Mouse (Mus musculus) liver, embryonic 14.5 days (tissue): ENCODE measurements around the gene Rprd2.

Experiments
- CTCF ChIP-seq: IDR thresholded peaks from 2 replicates; pipeline ENCODE4 v1.5.1; 2016; ENCODE audit warnings: antibody characterized with exemption, low read depth, control low read depth
- EP300 ChIP-seq: IDR thresholded peaks from 2 replicates; pipeline ENCODE4 v1.6.1; 2016; ENCODE audit warnings: antibody characterized with exemption, low read depth

DNA sequence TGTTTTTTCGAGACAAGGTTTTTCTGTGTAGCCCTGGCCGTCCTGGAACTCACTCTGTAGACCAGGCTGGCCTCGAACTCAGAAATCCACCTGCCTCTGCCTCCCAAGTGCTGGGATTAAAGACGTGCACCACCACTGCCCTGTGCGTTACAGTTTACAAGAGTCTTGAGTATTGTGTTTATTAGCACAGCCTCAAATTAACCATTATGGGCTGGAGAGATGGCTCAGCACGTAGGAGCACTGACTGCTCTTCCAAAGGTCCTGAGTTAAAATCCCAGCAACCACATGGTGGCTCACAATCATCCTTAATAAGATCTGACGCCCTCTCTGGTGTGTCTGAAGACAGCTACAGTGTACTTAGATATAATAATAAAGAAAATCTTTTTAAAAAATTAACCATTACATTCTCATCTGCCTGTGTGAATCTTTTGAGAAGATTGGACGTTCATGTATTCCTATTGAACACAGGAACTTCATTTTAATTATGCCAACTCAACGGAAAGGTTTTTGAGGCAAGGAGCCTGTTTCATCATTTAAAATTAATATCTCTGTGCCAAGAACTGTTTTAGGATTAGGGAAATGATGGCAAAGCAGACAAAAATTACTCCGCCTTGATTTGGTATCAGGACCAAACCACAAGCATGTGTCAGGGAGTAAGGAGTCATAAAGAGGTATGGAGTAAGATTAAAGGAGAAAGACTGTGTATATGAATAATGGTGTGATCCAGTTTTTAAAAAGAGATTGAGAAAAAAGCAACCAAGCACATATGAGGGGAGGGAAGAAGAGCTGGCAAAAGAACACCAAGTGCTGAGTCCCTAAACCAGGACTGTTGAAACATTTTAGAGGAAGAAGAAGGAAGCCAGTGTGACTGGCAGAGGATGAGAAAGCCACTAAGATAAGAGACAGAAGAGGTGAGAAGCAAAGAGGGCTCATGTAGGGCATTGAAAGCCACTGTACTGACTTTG is 1.7 kb upstream of the Rprd2 start:
- no peak for TF ChIP-seq EP300
- no peak for TF ChIP-seq CTCF
